Mouse (Mus musculus): ENCODE measurements around the gene Tmem238.

Gene Tmem238

GRCm38 (mm10) chr7:4792278-4793212 lies 3.1 kb upstream of the Tmem238 start, which contains the start of gene Rpl28:
TSS of gene Rpl28 (plus strand) at chr7:4792874.
- peak; percentile 97 for DNase-seq (ENCODE audit: low spot score)

GRCm38 (mm10) chr7:4788499-4789435 lies 689 bp downstream of the Tmem238 start:
- peak; percentile 67 for DNase-seq (ENCODE audit: low spot score)

DNA sequence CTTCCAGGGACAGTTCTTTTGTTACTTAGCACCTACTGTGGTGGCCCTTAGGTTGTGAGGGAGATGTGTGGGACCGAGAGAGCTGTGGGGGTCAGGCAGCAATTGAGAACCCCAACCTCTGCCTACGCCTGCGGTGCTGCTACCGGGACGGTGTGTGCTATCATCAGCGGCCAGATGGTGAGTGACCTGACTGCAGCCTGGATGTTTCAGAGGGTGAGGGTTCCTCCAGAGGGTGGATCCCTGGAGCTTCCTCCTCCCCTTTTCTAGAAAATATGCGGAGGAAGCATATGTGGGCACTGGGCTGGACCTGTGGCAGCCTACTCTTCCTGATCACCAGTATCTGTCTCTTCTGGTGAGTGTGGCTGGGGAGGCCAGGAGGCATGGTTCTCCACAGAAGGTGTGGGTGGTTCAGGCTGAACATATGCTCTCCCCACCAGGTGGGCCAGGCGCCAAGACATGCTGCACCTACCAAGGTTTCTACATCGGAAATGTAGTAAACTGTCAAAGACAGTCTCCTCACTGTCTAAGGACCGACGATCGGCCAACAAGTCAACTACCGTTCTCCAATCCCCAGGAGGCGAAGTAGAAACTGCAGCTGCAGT lies 5.7 kb downstream of the Tmem238 start:
- no peak for DNase-seq (ENCODE audit: low spot score)

DNA sequence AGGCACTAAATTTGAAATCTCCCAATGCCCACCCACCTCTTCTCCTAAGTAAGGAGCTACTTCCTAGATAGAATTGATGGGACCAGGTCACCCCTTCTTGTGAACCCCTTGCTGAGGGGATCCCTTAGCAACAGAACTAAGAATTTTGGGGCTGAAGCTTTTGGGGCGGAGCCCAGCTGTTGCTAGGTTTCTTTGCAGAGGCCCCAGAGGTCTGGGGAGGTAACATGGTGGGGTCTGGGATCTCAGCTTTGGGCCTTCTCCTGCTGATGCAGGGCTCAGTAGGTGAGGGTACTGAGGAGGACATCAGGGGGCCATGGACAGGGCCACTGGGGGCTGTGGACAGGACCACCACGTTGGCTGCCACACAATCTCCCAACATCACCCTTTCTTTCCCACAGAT lies 6.7 kb downstream of the Tmem238 start, which contains the start of the genes Il11 and Tmem190:
Il11 (minus strand) TSS at position 101 of the 400 bp plus-strand sequence.
Tmem190 (plus strand) TSS at position 179 of the 400 bp plus-strand sequence.
- no peak for DNase-seq (ENCODE audit: low spot score)

DNA sequence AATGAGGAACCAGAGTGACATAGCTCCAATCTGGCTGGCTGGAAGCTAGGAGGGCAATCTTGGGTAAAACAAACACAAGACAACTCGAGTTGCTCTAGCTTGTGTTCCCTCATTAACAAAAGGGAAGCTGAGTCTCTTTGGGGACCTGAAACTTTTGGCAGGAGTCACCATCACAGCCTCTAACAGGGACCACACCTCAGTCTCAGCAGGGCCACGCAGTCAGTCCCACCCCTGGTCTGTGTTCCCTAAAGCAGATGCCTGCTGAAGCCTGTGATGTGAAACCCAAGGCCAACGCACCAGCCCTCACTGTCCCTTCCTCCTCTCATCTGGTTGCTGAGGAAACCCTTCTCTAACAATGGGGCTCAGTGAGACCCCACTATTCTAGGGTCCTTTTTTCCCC lies 7.3 kb downstream of the Tmem238 start:
- DNase-seq (ENCODE audit: low spot score): no peak

DNA sequence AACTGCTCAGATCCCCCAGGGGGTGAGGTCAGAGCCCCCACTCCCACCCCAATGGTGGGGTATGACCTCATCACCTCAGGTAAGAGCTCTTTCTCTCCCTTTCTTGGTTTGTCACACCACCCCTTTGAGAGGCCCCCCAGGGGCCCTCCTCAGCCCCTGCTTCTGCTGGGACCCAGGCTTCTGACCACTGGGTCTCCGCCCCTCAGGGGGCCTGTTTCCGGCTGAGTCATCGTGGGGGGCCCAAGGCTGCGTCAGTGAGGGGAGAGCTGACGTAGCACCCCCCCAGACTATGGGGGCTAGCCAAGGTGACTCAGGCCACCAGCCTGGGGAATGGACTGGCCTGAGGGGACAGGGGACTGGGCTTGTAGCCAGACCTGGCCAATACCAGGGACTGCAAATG lies 9.5 kb downstream of the Tmem238 start:
- no peak for DNase-seq (ENCODE audit: low spot score)

- DNase-seq (ENCODE audit: low spot score): no peak
These were observed 11.4 kb downstream of the Tmem238 start for GRCm38 (mm10) chr7:4777851-4778637.

DNA sequence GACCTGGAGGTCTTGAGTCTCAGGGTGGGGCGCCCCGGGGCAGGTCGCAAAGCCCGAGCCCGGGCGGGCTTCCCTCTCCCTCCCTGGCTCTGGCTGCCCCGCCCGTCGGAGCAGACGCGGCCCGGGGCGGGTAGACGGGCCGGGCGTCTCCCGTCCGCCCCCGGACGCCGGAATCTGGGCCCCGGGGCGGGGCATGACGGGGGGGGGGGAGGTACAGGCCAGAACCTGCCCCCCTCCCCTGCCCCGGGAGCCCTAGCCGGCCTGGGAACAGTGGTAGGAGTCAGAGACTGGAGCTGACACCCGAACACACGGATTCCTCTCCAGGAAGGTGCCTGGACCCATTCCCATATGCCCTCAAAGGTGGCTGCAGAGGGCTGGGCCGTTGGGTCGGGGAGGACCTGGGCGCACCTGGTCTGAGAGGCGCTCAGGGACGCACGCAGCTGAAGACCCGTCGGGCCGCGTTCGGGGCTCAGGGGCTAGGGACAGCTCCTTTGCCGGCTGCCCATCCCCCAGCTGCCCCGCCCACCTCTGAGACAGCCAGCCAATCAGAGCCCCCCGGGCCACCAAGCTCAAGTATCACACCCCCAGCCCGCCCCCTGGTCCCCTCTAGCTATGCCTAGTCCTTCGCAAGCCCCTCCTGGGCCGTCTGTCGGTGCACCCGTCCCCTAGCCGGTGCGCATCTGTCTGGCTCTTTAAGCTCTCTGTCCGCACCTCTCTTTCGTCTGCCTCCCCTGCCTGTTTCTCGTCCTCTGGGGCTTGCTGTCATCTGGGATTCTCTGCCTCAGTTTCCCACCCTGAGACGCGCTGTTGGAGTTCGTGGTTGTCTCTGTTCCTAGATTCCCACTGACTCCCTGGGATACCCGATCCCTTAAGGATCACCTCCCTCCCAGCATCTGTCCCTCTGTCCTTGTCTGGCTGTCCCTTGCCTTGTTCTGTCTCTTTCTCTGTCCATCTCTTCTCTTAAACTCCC lies 12.3 kb downstream of the Tmem238 start:
- no peak for DNase-seq (ENCODE audit: low spot score)

- DNase-seq (ENCODE audit: low spot score): no peak
These were observed 13.3 kb downstream of the Tmem238 start for GRCm38 (mm10) chr7:4776131-4776530.

DNA sequence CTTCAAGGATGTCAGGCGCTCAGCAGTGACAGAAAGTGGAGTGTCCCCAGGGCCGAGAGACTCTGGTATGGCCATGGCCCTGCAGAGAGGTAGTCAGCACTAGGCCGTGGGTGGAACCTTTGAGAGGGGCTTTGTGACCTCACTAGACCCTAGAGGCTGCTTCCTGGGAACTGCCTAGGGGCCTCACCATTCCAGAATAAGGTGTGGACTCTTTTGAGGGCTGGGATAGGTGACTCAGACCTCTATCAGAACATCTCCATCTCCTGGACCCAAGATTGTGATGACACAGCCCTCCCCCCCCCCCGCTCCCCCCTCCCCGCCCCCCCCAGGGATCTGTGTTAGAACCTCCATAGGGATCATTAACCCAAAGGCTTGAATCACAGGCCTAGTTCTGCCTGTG lies 18.3 kb downstream of the Tmem238 start, which contains the start of gene Fam71e2:
Fam71e2 (minus strand) TSS at position 101 of the 400 bp plus-strand sequence.
- DNase-seq (ENCODE audit: low spot score): no peak

GRCm38 (mm10) chr7:4764946-4765710 lies 24.3 kb downstream of the Tmem238 start:
- DNase-seq (ENCODE audit: low spot score): no peak

GRCm38 (mm10) chr7:4759670-4760069 lies 29.8 kb downstream of the Tmem238 start:
- DNase-seq (ENCODE audit: low spot score): no peak

DNA sequence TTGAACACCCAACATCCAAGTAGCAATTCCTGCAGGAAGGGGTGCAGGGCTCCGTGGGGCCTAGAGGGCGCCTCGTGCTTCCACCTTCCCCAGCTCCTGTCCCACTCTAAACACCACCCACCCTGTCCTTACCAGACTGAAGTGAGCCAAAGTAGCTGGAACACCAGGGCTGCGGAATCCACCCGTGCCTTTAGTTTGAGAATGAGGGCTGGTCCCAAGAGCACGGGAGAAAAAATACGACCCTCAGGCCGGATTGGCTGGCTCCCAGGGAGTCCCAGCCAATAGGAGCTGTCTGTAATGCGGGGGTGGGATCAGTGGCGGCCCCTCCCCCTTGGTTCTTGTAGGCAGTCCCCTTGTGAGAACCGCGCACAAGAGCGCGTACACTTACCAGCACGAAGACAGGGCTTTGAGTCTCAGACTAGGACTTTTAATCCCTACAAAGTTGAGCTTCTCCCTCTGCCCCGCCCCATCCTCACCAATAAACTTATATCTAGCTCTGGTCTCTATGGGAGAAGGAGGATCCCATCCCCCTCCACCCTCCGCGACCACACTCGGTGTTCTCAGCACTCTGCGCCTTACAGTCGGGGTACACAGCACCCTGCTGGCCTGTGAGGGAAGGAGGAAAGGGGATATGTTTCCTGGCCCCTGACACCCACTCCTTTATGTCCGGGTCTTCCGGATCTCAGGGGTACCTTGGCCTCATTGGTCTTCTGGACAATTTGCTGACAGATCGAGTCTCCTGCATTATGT lies 36.5 kb downstream of the Tmem238 start, which contains the start of gene Cox6b2:
Cox6b2 (minus strand) TSS at position 274 of the 750 bp plus-strand sequence.
- DNase-seq (ENCODE audit: low spot score): peak; percentile 91

DNA sequence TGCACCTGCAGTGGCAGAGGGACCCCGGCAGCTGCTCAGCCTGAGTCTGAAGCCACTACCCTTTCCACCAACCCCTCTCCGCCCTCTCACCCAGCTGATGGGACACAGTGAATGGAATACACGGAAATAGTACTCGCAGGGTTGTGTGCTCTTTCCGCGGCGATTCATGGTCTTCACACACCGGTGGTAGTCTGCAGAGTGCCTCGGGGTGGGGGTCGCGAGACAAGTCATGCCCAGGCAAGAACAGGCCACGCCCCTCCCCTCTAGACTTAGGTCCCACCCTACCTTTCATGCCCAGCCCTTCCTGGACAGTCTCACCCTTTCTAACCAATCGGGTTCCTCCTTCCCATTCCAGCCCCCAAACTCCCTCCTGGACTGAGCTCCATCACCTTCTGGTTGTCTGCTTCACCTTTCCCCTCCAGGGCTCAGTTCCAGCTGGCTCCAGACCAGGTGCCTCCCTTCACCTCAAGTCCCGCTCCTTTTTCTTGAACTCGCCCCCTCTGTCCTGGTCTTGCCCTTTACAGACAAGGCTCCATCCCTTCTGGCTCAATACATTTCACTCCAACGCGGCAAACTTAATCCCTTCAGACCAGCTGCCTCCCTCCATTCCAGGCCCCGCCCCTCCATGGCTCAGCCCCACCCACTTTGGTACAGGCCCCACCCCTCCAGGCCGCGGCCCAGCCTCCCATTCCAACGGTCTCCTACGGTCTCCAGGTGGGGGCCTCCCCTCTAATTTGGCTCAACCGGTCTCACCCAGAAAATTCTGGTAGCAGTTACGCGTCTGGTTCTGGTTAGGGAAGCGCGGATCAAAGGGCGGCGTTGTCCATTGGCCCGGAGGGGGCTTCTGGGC lies 37.3 kb downstream of the Tmem238 start:
- peak; percentile 83 for DNase-seq (ENCODE audit: low spot score)

DNA sequence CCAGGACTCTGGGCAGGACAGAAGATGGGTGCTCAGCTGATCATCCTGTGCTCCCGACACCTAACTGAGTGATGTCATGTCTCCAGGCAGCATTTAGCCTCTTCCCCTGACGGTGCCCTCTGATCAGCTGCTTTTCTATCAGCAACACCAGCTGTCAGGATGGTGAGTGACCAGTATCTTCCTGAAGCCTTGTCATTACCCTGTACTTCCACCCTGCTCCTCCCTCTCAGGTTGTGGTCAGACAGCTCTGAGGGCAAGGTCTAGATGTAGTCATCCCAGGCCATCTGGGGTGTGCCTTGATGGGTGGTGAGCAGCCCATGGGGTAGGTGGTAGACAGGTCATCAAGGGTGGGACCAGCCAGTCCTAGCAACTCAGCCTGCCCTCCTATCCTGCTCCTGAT lies 40.3 kb downstream of the Tmem238 start:
- DNase-seq (ENCODE audit: low spot score): no peak

DNA sequence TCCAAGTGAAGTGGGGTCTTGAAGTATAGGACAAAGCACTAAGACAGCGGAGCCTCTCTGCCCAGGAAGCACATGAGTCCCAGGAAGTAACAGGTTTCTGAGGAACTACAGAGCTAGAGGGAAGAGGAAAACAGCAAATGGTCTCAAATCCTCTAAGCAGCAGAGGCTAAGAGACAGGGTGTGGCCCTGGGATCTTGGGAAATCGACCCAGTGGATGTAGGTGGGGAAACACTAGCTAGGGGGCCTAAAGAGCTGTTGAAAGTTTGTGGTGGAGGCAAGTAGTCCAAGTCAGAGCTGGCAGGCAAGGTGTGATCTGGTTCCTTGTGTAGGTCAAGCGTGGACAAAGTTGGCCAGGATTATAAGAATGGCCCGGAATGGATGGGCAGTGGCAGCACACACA lies 41.1 kb downstream of the Tmem238 start:
- no peak for DNase-seq (ENCODE audit: low spot score)

Measured in c-Kit-positive CD71-positive TER-119-positive erythroid progenitor cells, embryonic 14.5 days (primary cell).